Mouse (Mus musculus) limb, embryonic 10.5 days (tissue): ENCODE measurements around the gene Col25a1. TPM values are rescaled to one million over a fixed set of nuclear protein-coding genes. Genes with fewer than 3 reads are reported as not detected.
A peak's percentile ranks its signal among the peaks of the same experiment; 100 is the strongest.

Experiments
- DNase-seq: peaks from one replicate; pipeline ENCODE4 v3.0.0-alpha.2; 2017; ENCODE audit warnings: low spot score
- H3K27ac ChIP-seq: fragments of 300-500 bp; sonication (generic); 2 replicates; pipeline ENCODE4 v1.5.1; 2016; ENCODE audit warnings: mild to moderate bottlenecking
- H3K27me3 ChIP-seq: fragments of 300-500 bp; sonication (generic); 2 replicates; pipeline ENCODE4 v1.6.1; 2016; ENCODE audit warnings: low read depth, mild to moderate bottlenecking; ENCODE audit not compliant: poor library complexity, severe bottlenecking
- H3K36me3 ChIP-seq: fragments of 300-500 bp; sonication (generic); 2 replicates; pipeline ENCODE4 v1.6.1; 2016; ENCODE audit warnings: mild to moderate bottlenecking, moderate library complexity
- H3K4me1 ChIP-seq: fragments of 300-500 bp; sonication (generic); 2 replicates; pipeline ENCODE4 v1.6.1; 2016
- H3K4me3 ChIP-seq: fragments of 300-500 bp; sonication (generic); 2 replicates; pipeline ENCODE4 v1.5.1; 2016; ENCODE audit warnings: mild to moderate bottlenecking, moderate library complexity
- H3K9me3 ChIP-seq: fragments of 300-500 bp; sonication (generic); replicated peaks from 2 replicates; pipeline ENCODE4 v1.6.1; 2016; ENCODE audit warnings: mild to moderate bottlenecking
- WGBS: fragments of 180-500 bp; shearing (Covaris S2); methylation state at CpG from one replicate; pipeline ENCODE4 v1.1.7; 2016; 5-methylcytosine and 5-hydroxymethylcytosine counted together
- polyA plus RNA-seq: library from polyadenylated mRNA; unstranded; fragments of >200 nt; fragmentation: Nextera tagmentation; extraction: Ambion mirVana; gene quantifications from 2 replicates; pipeline ENCODE4 v1.2.1, GENCODE M21; 2016

Gene Col25a1
- polyA plus RNA-seq, 1 experiment from 2014 or later: 18.3 TPM

DNA sequence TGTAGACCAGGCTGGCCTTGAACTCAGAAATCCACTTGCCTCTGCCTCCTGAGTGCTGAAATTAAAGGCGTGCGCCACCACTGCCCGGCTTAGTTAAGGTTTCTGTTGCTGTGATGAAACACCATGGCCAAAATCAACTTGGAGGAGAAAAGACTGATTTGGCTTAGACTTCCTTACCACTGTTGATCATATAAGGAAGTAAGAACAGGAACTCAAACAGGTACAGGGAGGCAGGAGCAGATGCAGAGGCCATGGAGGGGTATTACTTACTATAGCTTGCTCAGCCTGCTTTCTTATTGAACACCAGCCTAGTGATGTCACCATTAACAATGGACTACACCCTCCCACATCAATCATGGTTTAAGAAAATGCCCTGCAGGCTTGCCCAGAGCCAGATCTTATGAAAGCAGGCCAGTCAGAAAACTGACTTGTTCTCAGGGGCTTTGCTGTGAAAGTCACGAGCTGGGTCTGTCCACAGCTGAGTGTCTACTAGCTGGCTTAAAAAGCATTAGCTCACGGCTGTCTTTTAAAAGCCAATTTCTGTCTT is 249.1 kb downstream of the Col25a1 start:
- no peak for DNase-seq
- no peaks in the 10 kb centered on the region for H3K4me1 ChIP-seq
- 92% methylated on average over 5 of the region's 5 CpGs for WGBS

GRCm38 (mm10) chr3:130381691-130382090 is 250.4 kb downstream of the Col25a1 start:
- WGBS: 95% methylated on average over 5 of the region's 5 CpGs
- H3K27ac ChIP-seq: no peak overlapping the region
- H3K9me3 ChIP-seq: no peaks in the 10 kb centered on the region
- H3K4me3 ChIP-seq: no peak overlapping the region
- no peaks in the 10 kb centered on the region for H3K27me3 ChIP-seq
- no peaks in the 10 kb centered on the region for H3K4me1 ChIP-seq
- H3K36me3 ChIP-seq: no peaks in the 10 kb centered on the region
- no peak for DNase-seq

More for the DNA sequence above, 249.1 kb downstream of the Col25a1 start:
- H3K9me3 ChIP-seq: no peaks in the 10 kb centered on the region
- no peaks in the 10 kb centered on the region for H3K27me3 ChIP-seq
- H3K4me3 ChIP-seq: no peak overlapping the region
- H3K36me3 ChIP-seq: no peaks in the 10 kb centered on the region
- no peak overlapping the region for H3K27ac ChIP-seq

DNA sequence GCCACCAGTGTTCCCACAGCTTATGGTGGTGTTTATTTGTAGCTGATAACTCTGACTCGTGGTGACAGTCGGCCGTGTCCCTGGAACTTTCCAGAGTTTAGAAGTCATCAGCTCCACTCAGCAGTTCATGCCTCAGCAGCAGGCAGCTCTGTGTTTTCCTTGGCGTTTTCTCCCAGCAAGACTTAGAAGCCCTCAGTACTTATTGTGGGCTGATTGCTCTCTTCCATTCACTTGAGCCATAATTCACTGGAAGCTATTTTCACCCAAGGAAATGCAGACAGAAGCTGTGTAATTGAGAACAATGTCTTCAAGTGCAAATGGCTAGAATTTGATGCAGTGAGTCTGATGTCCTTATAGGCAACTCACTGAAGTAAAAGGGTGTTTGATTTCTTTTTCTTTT is 254.6 kb downstream of the Col25a1 start:
- no peak overlapping the region for H3K27ac ChIP-seq
- H3K4me1 ChIP-seq: no peaks in the 10 kb centered on the region
- DNase-seq: no peak
- no peak overlapping the region for H3K4me3 ChIP-seq
- H3K36me3 ChIP-seq: no peaks in the 10 kb centered on the region
- 71% methylated on average over 4 of the region's 4 CpGs for WGBS
- no peaks in the 10 kb centered on the region for H3K9me3 ChIP-seq
- no peaks in the 10 kb centered on the region for H3K27me3 ChIP-seq

- Histone ChIP-seq H3K4me3 (no peak overlapping the region), H3K27me3 (no peaks in the 10 kb centered on the region), H3K9me3 (no peaks in the 10 kb centered on the region), H3K27ac (no peak overlapping the region), H3K4me1 (no peaks in the 10 kb centered on the region), H3K36me3 (no peaks in the 10 kb centered on the region)
- 91% methylated on average over 4 of the region's 4 CpGs for WGBS
- no peak for DNase-seq
Observed at GRCm38 (mm10) chr3:130387156-130387555, 255.9 kb downstream of the Col25a1 start.

DNA sequence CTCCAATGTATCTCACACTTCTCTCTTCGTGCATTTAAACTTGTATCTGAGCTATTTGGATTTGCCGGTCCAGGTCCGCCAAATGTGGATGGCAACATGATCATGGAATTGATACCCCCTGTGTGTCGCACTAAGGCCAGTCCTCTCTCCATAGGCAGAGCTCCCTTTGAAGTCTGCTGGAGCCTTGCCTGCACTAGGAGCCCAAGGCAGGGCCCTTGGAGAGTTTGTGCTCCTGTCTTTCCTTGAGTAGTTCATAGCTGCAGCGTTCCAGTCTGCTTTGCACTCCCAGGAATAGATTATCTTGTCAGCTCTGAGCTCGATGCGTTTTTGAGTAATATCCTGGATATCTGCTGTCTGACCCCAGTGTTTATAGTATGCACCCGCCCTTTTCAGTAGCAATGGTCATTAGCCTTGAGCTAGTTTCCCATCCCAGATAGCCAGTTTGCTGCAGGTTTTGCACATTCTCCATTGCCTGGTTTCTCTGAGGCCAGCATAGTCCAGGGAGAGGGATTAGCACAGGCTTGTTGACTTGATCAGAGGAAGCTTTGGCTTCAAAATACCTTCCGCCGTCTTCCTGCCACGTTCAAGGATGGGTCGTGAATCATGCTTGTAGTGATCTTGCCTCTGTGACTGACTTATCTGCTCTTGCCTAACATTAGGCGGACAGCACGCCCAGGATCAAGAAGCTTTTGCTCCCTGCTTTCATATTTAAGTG is 258.1 kb downstream of the Col25a1 start:
- Histone ChIP-seq H3K9me3 (no peaks in the 10 kb centered on the region), H3K36me3 (no peaks in the 10 kb centered on the region), H3K4me1 (no peaks in the 10 kb centered on the region), H3K4me3 (no peak overlapping the region), H3K27ac (no peak overlapping the region), H3K27me3 (no peaks in the 10 kb centered on the region)
- no peak for DNase-seq
- WGBS: 80% methylated on average over 14 of the region's 14 CpGs

DNA sequence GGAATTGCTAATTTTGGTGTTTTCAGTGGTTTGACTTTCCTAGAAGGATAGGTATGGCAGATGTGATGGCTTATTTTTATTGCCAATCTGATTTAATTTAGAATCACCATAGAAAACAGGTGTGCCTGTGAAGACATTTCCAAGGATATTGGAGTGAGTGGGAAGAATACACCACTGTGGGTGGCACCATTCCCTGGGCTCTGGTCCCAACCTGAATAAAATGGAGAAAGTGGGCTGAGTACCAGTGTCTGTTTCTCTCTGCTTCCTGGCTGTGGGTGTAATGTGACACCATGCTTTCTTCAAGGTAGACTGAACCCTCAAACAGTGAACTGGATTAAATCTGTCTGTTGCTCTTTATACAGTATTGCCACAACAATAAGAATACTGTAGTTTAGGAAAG is 265.3 kb downstream of the Col25a1 start:
- H3K4me1 ChIP-seq: peaks cover 16% of the 10 kb centered on the region
- no peak overlapping the region for H3K27ac ChIP-seq
- H3K9me3 ChIP-seq: no peaks in the 10 kb centered on the region
- H3K4me3 ChIP-seq: no peak overlapping the region
- no peak for DNase-seq
- 0 out of 2 replicates have a peak, but pooled peaks cover 3% of the 10 kb centered on the region for H3K36me3 ChIP-seq
- no peaks in the 10 kb centered on the region for H3K27me3 ChIP-seq

DNA sequence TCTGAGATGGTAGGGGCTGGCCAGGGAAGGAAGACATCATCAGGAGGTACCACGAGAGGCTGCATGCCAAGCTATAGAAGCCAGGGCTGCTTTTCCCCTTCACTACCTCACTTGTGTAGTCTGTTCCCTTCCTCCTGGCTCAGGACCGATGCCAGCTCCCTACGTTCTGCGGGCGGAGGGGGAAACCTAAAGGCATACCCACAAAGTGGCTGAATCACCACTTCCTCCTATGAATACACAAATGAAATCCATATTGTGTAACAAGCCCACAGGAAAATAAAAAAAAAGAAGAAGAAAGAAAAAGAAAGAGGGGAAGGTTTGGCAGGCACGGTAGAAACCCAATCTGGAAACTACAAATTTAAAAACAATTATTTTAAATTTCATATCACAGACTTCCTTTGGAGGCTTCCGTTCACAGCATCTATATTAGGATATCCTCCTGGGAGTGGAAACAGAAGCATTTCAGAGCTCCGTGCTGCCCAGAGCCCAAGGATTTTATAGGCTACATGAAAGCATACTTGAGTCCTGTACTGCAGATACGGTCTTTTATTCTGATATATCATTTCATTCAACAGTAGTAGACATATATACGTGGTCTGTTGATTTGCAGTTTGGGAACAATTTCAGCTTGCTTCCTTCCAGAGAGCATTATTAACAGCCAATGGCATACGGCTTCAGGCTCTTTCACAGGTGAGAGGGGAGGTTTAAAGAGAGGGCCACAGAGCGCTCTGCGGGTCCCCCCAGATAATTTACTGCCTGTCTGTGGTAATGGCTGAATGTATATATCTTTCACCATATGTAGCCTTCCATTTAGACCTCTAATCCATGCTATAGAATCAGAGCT is 269.6 kb downstream of the Col25a1 start:
- H3K27me3 ChIP-seq: 0 out of 2 replicates have a peak, but pooled peaks cover 3% of the 10 kb centered on the region
- peak overlapping the region; percentile 31; the same call in 1 of the 2 replicates for H3K27ac ChIP-seq
- no peaks in the 10 kb centered on the region for H3K9me3 ChIP-seq
- 0 out of 2 replicates have a peak, but pooled peaks cover 3% of the 10 kb centered on the region for H3K36me3 ChIP-seq
- WGBS: 48% methylated on average over 13 of the region's 13 CpGs
- peaks cover 41% of the 10 kb centered on the region for H3K4me1 ChIP-seq
- DNase-seq: peak; percentile 49
- no peak overlapping the region; the same call in 1 of the 2 replicates for H3K4me3 ChIP-seq

DNA sequence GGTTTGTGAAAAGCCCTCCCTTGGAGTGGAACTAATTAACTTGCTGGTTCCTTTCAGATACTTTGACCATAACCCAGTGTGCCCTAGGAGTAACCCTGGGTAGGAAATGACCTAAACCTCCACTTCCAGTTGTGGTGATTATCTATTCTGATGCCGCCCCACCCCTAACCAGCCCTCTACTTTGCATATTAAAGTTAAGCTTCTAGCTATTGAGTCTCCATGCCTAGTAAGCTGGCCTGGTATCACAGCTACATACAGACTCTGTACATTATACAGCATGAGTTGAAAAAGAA is 270.2 kb downstream of the Col25a1 start:
- 0 out of 2 replicates have a peak, but pooled peaks cover 3% of the 10 kb centered on the region for H3K36me3 ChIP-seq
- H3K4me1 ChIP-seq: peaks cover 41% of the 10 kb centered on the region
- WGBS: 38% methylated on average over 1 of the region's 1 CpGs
- H3K27ac ChIP-seq: no peak overlapping the region
- no peak for DNase-seq
- 0 out of 2 replicates have a peak, but pooled peaks cover 7% of the 10 kb centered on the region for H3K27me3 ChIP-seq
- H3K9me3 ChIP-seq: no peaks in the 10 kb centered on the region
- H3K4me3 ChIP-seq: no peak overlapping the region; the same call in 1 of the 2 replicates

DNA sequence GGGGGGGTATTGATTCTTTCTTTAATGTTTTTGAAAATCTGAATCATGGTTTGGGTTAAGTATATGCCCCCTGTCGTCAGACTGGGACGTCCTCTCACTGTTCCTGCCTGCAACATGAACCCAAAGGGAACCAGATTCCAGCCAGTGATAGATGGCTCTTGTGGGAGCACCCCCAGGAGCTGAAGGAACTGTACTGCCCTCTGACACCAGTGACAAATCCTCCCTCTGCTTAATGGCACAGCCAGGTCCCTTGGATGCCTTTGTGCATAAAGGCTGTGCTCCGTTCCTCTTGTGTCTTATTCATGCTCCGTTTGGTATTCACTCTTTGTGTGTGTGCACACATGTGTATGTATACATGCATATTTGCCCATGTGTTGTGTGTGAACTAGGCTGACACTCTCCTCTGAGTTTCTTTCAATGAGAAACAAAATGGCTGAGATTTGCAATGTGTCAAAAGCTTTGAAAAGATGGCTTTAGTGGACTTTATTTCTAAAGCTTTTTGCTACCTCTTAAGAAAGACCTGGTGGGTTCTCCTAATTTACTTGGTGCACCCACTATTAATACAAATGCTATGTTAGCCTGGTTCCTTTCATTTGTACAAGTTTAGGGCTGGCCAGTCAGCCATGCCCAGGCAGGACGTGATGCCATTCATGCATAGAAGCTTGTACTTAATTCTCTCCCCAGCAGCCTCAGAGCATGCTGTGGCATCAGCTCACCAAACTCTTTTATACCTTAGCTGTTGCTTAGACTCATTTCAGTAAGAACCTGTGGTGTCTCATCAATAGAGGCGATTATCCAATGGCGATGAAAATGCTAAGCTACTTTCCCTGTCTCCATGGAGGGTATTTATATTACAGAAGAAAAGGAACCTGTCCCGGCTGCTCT is 273.5 kb downstream of the Col25a1 start:
- Histone ChIP-seq H3K27me3 (peaks cover 7% of the 10 kb centered on the region; the same call in 1 of the 2 replicates), H3K4me1 (peaks cover 60% of the 10 kb centered on the region), H3K27ac (no peak overlapping the region), H3K9me3 (no peaks in the 10 kb centered on the region), H3K36me3 (no peaks in the 10 kb centered on the region), H3K4me3 (no peak overlapping the region)
- DNase-seq: no peak
- WGBS: 67% methylated on average over 8 of the region's 8 CpGs

GRCm38 (mm10) chr3:130407201-130407600 is 275.9 kb downstream of the Col25a1 start:
- peaks cover 43% of the 10 kb centered on the region for H3K4me1 ChIP-seq
- H3K4me3 ChIP-seq: no peak overlapping the region
- no peaks in the 10 kb centered on the region for H3K9me3 ChIP-seq
- peaks cover 7% of the 10 kb centered on the region; the same call in 1 of the 2 replicates for H3K27me3 ChIP-seq
- WGBS: 47% methylated on average over 6 of the region's 6 CpGs
- DNase-seq: no peak
- peak overlapping the region; percentile 36; the same call in 1 of the 2 replicates for H3K27ac ChIP-seq
- no peaks in the 10 kb centered on the region for H3K36me3 ChIP-seq

- H3K36me3 ChIP-seq: no peaks in the 10 kb centered on the region
- peak; percentile 87 for DNase-seq
- H3K27me3 ChIP-seq: peaks cover 15% of the 10 kb centered on the region
- WGBS: 11% methylated on average over 4 of the region's 4 CpGs
- no peaks in the 10 kb centered on the region for H3K9me3 ChIP-seq
- H3K4me1 ChIP-seq: peaks cover 40% of the 10 kb centered on the region
- H3K27ac ChIP-seq: no peak overlapping the region
- H3K4me3 ChIP-seq: no peak overlapping the region
Observed at GRCm38 (mm10) chr3:130413239-130413638, 281.9 kb downstream of the Col25a1 start.

GRCm38 (mm10) chr3:130418951-130419350 is 287.6 kb downstream of the Col25a1 start:
- Histone ChIP-seq H3K36me3 (no peaks in the 10 kb centered on the region), H3K4me3 (no peak overlapping the region), H3K27ac (peak overlapping the region; percentile 36; the same call in 1 of the 2 replicates), H3K27me3 (peaks cover 28% of the 10 kb centered on the region), H3K9me3 (no peaks in the 10 kb centered on the region), H3K4me1 (peaks cover 37% of the 10 kb centered on the region)
- 37% methylated on average over 9 of the region's 9 CpGs for WGBS
- DNase-seq: peak; percentile 63
